Mouse (Mus musculus) small intestine, adult 2 months (tissue): ENCODE measurements around the gene Pitpnc1.

Source experiments
- CTCF ChIP-seq: fragments of 200-500 bp; IDR thresholded peaks from 2 replicates; pipeline ENCODE4 v1.5.1; 2012; ENCODE audit warnings: low read depth, mild to moderate bottlenecking, control low read depth, inconsistent platforms, low read length, moderate library complexity, mixed read lengths; ENCODE audit not compliant: insufficient replicate concordance, insufficient read length; ENCODE audit errors: extremely low read depth
- POLR2A ChIP-seq: fragments of 200-500 bp; IDR thresholded peaks from 2 replicates; pipeline ENCODE4 v1.6.1; 2012; ENCODE audit warnings: low read depth, mild to moderate bottlenecking, control low read depth, inconsistent platforms, low read length, moderate library complexity

DNA sequence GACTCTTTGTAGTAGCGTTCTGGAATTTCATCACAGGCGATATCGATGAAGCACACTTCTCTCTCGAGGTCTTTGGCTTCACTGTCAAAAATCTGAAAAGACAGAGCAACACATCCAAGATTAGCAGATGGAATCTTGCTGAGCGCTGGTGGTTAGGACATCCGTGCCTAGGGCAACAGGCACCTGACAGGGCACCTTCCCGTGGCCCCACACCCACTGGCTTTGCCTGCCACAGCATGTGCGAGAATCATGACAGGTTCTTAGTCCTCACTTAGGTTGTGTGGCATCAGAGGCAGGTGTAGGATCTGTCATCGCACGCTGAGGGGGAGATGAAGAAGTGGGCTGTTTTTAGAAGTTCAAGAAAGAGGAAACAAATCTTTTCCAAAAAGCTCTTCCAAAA is 218.5 kb downstream of the Pitpnc1 start:
- TF ChIP-seq POLR2A (no peak), CTCF (no peak)
